Mouse (Mus musculus): ENCODE measurements around the gene Lrrc4b.

The Lrrc4b gene

GRCm38 (mm10) chr7:44463556-44464225 is 34.9 kb downstream of the Lrrc4b start:
- DNase-seq (ENCODE audit: low spot score in 2 of 2): no peak

GRCm38 (mm10) chr7:44464511-44464910 is 35.7 kb downstream of the Lrrc4b start:
- no peak for DNase-seq (ENCODE audit: low spot score in 2 of 2)

GRCm38 (mm10) chr7:44465111-44465510 is 36.3 kb downstream of the Lrrc4b start, which contains the start of gene Aspdh:
Gene Aspdh (plus strand): TSS chr7:44465391.
- no peak for DNase-seq (ENCODE audit: low spot score in 2 of 2)

- DNase-seq (ENCODE audit: low spot score in 2 of 2): no peak
Observed at GRCm38 (mm10) chr7:44466006-44466887, 37.4 kb downstream of the Lrrc4b start.

- no peak for DNase-seq (ENCODE audit: low spot score in 2 of 2)
Observed at GRCm38 (mm10) chr7:44466888-44467311, 38.1 kb downstream of the Lrrc4b start.

GRCm38 (mm10) chr7:44467811-44468411 is 39.1 kb downstream of the Lrrc4b start, which contains the start of gene Josd2:
Gene Josd2 (plus strand): TSS chr7:44467980.
- DNase-seq (ENCODE audit: low spot score in 2 of 2): peak; percentile 96

- no peak for DNase-seq (ENCODE audit: low spot score in 2 of 2)
Observed at GRCm38 (mm10) chr7:44468644-44469285, 39.9 kb downstream of the Lrrc4b start.

GRCm38 (mm10) chr7:44469677-44470675 is 41.2 kb downstream of the Lrrc4b start:
- DNase-seq (ENCODE audit: low spot score in 2 of 2): peak; percentile 28 to 51

GRCm38 (mm10) chr7:44470696-44471612 is 42.1 kb downstream of the Lrrc4b start:
- no peak for DNase-seq (ENCODE audit: low spot score in 2 of 2)

- no peak for DNase-seq (ENCODE audit: low spot score in 2 of 2)
Observed at GRCm38 (mm10) chr7:44471880-44472557, 43.2 kb downstream of the Lrrc4b start.

- DNase-seq (ENCODE audit: low spot score in 2 of 2): no peak
Observed at GRCm38 (mm10) chr7:44472558-44472885, 43.7 kb downstream of the Lrrc4b start.

GRCm38 (mm10) chr7:44472961-44473646 is 44.3 kb downstream of the Lrrc4b start:
- DNase-seq (ENCODE audit: low spot score in 2 of 2): no peak

GRCm38 (mm10) chr7:44474419-44474818 is 45.6 kb downstream of the Lrrc4b start:
- DNase-seq (ENCODE audit: low spot score in 2 of 2): no peak

- no peak for DNase-seq (ENCODE audit: low spot score in 2 of 2)
Observed at GRCm38 (mm10) chr7:44475046-44475614, 46.3 kb downstream of the Lrrc4b start.

GRCm38 (mm10) chr7:44482836-44483435 is 54.1 kb downstream of the Lrrc4b start:
- DNase-seq (ENCODE audit: low spot score in 2 of 2): peak in 1 of 2 experiments; percentile 40

GRCm38 (mm10) chr7:44484109-44484508 is 55.3 kb downstream of the Lrrc4b start:
- DNase-seq (ENCODE audit: low spot score in 2 of 2): no peak

GRCm38 (mm10) chr7:44484841-44485571 is 56.2 kb downstream of the Lrrc4b start:
- peak; percentile 57 to 65 for DNase-seq (ENCODE audit: low spot score in 2 of 2)
